Mouse (Mus musculus): ENCODE measurements around the gene Vmn1r85. TPM values are rescaled to one million over a fixed set of nuclear protein-coding genes. Genes with fewer than 3 reads are reported as not detected.

The Vmn1r85 gene
- polyA plus RNA-seq, 1 experiment from 2014 or later: 0.11 TPM

GRCm38 (mm10) chr7:13056913-13057700 is 37.9 kb downstream of the Vmn1r85 start:
- no peak overlapping the region for H3K4me2 ChIP-seq (replicated peaks)
- H3K9me3 ChIP-seq (ENCODE audit: control insufficient read depth, low read length): no peaks in the 10 kb centered on the region
- H3K36me3 ChIP-seq (replicated peaks; ENCODE audit: control insufficient read depth, insufficient read depth): no peaks in the 10 kb centered on the region
- H3K4me3 ChIP-seq (replicated peaks; ENCODE audit: low read length): no peak overlapping the region
- ATAC-seq (ENCODE audit: low FRiP score): no peak
- DNase-seq (ENCODE audit: low spot score): no peak
- peaks cover 5% of the 10 kb centered on the region; the same call in 1 of the 2 replicates for H3K4me1 ChIP-seq (replicated peaks; ENCODE audit: control insufficient read depth, insufficient read depth, low read length)
- no peak overlapping the region for H3K9ac ChIP-seq
- H3K27ac ChIP-seq: no peak overlapping the region
- H3K27me3 ChIP-seq (ENCODE audit: control insufficient read depth, insufficient read depth, low read length): no peaks in the 10 kb centered on the region
- 59% methylated on average over 8 of the region's 8 CpGs for WGBS

DNA sequence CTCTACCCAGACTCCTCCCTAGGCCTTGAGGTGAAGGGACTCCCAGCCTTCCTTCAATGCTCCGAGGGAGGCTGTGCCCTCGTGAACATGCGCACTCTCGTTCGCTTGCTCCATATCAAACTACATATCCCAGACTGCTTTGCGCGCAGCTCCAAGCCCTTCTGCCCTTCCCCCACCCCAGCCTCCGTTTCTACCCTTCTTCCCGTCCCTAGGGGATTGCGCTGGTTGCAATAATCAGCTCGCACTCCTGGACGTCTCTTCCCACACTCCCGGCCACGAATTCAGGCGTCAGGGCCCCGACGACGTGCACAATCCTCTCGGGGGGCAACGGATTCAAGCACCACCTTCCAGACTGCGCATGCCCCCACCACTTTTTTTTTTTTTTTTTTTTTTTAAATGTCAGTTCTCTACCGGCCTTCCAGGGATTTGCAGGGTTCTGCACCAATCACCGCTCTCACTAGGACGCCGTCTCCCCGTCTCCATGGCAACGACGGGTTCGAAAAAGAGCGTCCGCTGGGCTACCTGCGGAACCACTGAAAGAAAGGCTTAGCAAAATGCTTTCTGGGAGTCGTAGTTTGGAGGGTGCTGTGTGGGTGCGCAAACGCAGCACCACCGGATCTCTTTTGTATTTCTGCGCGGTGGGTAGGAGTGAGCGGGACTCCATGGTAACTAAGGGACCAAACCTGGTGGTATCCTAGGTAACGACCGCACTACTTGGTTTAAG is 40.5 kb downstream of the Vmn1r85 start, which contains the start of gene Mzf1:
Gene Mzf1 (minus strand): TSS at position 478 of the 724 bp plus-strand sequence.
- H3K9ac ChIP-seq: peak within 1 kb of the TSS; percentile 65
- H3K27me3 ChIP-seq (ENCODE audit: control insufficient read depth, insufficient read depth, low read length): no peaks in the 10 kb centered on the region
- peaks cover 5% of the 10 kb centered on the region; the same call in 1 of the 2 replicates for H3K4me1 ChIP-seq (replicated peaks; ENCODE audit: control insufficient read depth, insufficient read depth, low read length)
- peak within 1 kb of the TSS; percentile 56 for H3K4me2 ChIP-seq (replicated peaks)
- ATAC-seq (ENCODE audit: low FRiP score) (peak; percentile 97), DNase-seq (ENCODE audit: low spot score) (peak; percentile 99)
- H3K36me3 ChIP-seq (replicated peaks; ENCODE audit: control insufficient read depth, insufficient read depth): no peaks in the 10 kb centered on the region
- under 1% methylated on average over 41 of the region's 41 CpGs for WGBS
- peak within 1 kb of the TSS; percentile 96 for H3K27ac ChIP-seq
- peak within 1 kb of the TSS; percentile 49 for H3K4me3 ChIP-seq (replicated peaks; ENCODE audit: low read length)
- H3K9me3 ChIP-seq (ENCODE audit: control insufficient read depth, low read length): no peaks in the 10 kb centered on the region

DNA sequence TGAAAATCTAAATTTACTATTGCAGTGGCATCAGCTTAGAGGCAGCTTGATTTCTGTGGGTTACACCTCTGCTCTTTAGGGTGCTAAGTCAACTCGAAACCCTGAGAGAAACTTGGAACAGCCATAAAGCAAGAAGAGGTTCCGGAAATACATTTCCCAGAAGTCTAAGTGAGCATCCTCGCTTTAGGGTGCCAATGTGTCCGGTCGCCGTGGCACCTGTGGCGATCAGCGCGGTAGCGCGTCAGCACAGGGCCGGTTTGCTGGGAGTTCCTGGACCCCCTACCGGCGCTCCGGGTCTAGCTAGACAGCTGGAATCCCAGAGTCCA is 41.0 kb downstream of the Vmn1r85 start:
- ATAC-seq (ENCODE audit: low FRiP score) (no peak), DNase-seq (ENCODE audit: low spot score) (no peak)
- H3K4me2 ChIP-seq (replicated peaks): peak overlapping the region; percentile 56
- H3K9ac ChIP-seq: peak overlapping the region; percentile 65
- peaks cover 5% of the 10 kb centered on the region; the same call in 1 of the 2 replicates for H3K4me1 ChIP-seq (replicated peaks; ENCODE audit: control insufficient read depth, insufficient read depth, low read length)
- H3K27me3 ChIP-seq (ENCODE audit: control insufficient read depth, insufficient read depth, low read length): no peaks in the 10 kb centered on the region
- no peaks in the 10 kb centered on the region for H3K9me3 ChIP-seq (ENCODE audit: control insufficient read depth, low read length)
- peak overlapping the region; percentile 49 for H3K4me3 ChIP-seq (replicated peaks; ENCODE audit: low read length)
- WGBS: 2% methylated on average over 15 of the region's 15 CpGs
- no peaks in the 10 kb centered on the region for H3K36me3 ChIP-seq (replicated peaks; ENCODE audit: control insufficient read depth, insufficient read depth)
- peak overlapping the region; percentile 96 for H3K27ac ChIP-seq

DNA sequence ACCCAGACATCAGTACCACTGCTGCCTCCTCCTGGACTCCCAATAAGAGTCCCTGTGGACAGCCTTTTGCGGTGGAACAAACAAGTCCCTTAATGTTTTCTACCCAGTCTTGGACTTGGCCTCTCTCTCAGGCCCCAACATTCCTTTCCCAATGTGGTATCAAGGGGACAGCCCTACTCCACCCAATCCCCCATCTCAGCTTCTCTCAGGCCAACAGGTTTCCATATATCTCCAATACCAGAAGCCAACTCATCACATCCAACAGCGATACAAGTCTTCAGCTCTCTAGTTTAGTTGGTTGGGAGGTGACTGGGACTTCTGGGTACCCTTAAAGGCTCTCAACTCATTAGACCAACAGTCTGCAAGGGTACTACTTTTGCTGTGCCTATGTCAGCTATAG is 41.5 kb downstream of the Vmn1r85 start:
- Histone ChIP-seq H3K4me3 (replicated peaks; ENCODE audit: low read length) (peak overlapping the region; percentile 49), H3K4me1 (replicated peaks; ENCODE audit: control insufficient read depth, insufficient read depth, low read length) (peaks cover 5% of the 10 kb centered on the region; the same call in 1 of the 2 replicates), H3K9me3 (ENCODE audit: control insufficient read depth, low read length) (no peaks in the 10 kb centered on the region), H3K27ac (no peak overlapping the region), H3K36me3 (replicated peaks; ENCODE audit: control insufficient read depth, insufficient read depth) (no peaks in the 10 kb centered on the region), H3K4me2 (replicated peaks) (peak overlapping the region; percentile 56), H3K27me3 (ENCODE audit: control insufficient read depth, insufficient read depth, low read length) (no peaks in the 10 kb centered on the region), H3K9ac (peak overlapping the region; percentile 65; the same call in 1 of the 2 replicates)
- ATAC-seq (ENCODE audit: low FRiP score) (no peak), DNase-seq (ENCODE audit: low spot score) (no peak)
- WGBS: 89% methylated on average over 2 of the region's 2 CpGs

- Histone ChIP-seq H3K9me3 (ENCODE audit: control insufficient read depth, low read length) (no peaks in the 10 kb centered on the region), H3K36me3 (replicated peaks; ENCODE audit: control insufficient read depth, insufficient read depth) (no peaks in the 10 kb centered on the region), H3K27me3 (ENCODE audit: control insufficient read depth, insufficient read depth, low read length) (no peaks in the 10 kb centered on the region), H3K9ac (no peak overlapping the region), H3K4me1 (replicated peaks; ENCODE audit: control insufficient read depth, insufficient read depth, low read length) (peaks cover 5% of the 10 kb centered on the region; the same call in 1 of the 2 replicates), H3K4me3 (replicated peaks; ENCODE audit: low read length) (no peak overlapping the region), H3K27ac (no peak overlapping the region), H3K4me2 (replicated peaks) (no peak overlapping the region)
- 91% methylated on average over 13 of the region's 13 CpGs for WGBS
- ATAC-seq (ENCODE audit: low FRiP score): no peak
- DNase-seq (ENCODE audit: low spot score): no peak
Measured at GRCm38 (mm10) chr7:13053001-13053400, 42.0 kb downstream of the Vmn1r85 start.

DNA sequence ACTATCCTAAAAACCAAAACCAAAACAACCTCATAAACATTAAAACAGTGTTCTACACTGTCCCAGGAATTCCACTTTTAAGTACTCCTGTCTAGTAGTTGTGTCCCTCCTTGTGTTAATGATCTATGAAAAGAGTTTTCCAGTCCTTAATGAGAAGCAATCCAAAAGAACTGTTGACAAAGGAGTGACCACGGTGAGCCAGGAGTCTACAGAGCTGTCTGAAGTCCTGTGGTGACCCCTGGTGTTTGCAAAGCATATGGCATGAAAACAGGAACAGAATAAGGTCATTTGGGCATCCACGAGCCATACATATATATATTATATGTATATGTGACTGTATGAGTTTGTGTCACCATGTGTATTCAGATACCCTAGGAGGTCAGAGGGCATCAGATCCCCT is 48.9 kb downstream of the Vmn1r85 start:
- peak; percentile 74 for DNase-seq (ENCODE audit: low spot score)
- H3K9ac ChIP-seq: no peak overlapping the region
- H3K27ac ChIP-seq: no peak overlapping the region
- H3K9me3 ChIP-seq (ENCODE audit: control insufficient read depth, low read length): no peaks in the 10 kb centered on the region
- H3K27me3 ChIP-seq (ENCODE audit: control insufficient read depth, insufficient read depth, low read length): peaks cover 43% of the 10 kb centered on the region
- no peaks in the 10 kb centered on the region for H3K36me3 ChIP-seq (replicated peaks; ENCODE audit: control insufficient read depth, insufficient read depth)
- peak; percentile 32; the same call in 1 of the 2 replicates for ATAC-seq (ENCODE audit: low FRiP score)
- H3K4me3 ChIP-seq (replicated peaks; ENCODE audit: low read length): no peak overlapping the region
- 6% methylated on average over 2 of the region's 2 CpGs for WGBS
- H3K4me1 ChIP-seq (replicated peaks; ENCODE audit: control insufficient read depth, insufficient read depth, low read length): peaks cover 8% of the 10 kb centered on the region
- no peak overlapping the region for H3K4me2 ChIP-seq (replicated peaks)

- peaks cover 43% of the 10 kb centered on the region for H3K27me3 ChIP-seq (ENCODE audit: control insufficient read depth, insufficient read depth, low read length)
- peak overlapping the region; percentile 84 for H3K9ac ChIP-seq
- peak overlapping the region; percentile 96 for H3K4me2 ChIP-seq (replicated peaks)
- H3K36me3 ChIP-seq (replicated peaks; ENCODE audit: control insufficient read depth, insufficient read depth): no peaks in the 10 kb centered on the region
- no peaks in the 10 kb centered on the region for H3K9me3 ChIP-seq (ENCODE audit: control insufficient read depth, low read length)
- H3K4me3 ChIP-seq (replicated peaks; ENCODE audit: low read length): peak overlapping the region; percentile 46
- H3K4me1 ChIP-seq (replicated peaks; ENCODE audit: control insufficient read depth, insufficient read depth, low read length): peaks cover 9% of the 10 kb centered on the region
- WGBS: 3% methylated on average over 23 of the region's 23 CpGs
- H3K27ac ChIP-seq: peak overlapping the region; percentile 62
- DNase-seq (ENCODE audit: low spot score) (no peak), ATAC-seq (ENCODE audit: low FRiP score) (no peak; the same call in none of the 2 replicates)
Measured at GRCm38 (mm10) chr7:13044254-13044625, 50.7 kb downstream of the Vmn1r85 start.

GRCm38 (mm10) chr7:13043445-13044253 is 51.3 kb downstream of the Vmn1r85 start:
- H3K4me2 ChIP-seq (replicated peaks): peak overlapping the region; percentile 96
- peaks cover 15% of the 10 kb centered on the region for H3K4me1 ChIP-seq (replicated peaks; ENCODE audit: control insufficient read depth, insufficient read depth, low read length)
- peak overlapping the region; percentile 84 for H3K9ac ChIP-seq
- H3K4me3 ChIP-seq (replicated peaks; ENCODE audit: low read length): peak overlapping the region; percentile 46
- H3K36me3 ChIP-seq (replicated peaks; ENCODE audit: control insufficient read depth, insufficient read depth): no peaks in the 10 kb centered on the region
- ATAC-seq (ENCODE audit: low FRiP score): peak; percentile 56
- DNase-seq (ENCODE audit: low spot score): peak; percentile 44
- peaks cover 43% of the 10 kb centered on the region for H3K27me3 ChIP-seq (ENCODE audit: control insufficient read depth, insufficient read depth, low read length)
- H3K27ac ChIP-seq: peak overlapping the region; percentile 62
- 3% methylated on average over 88 of the region's 88 CpGs for WGBS
- H3K9me3 ChIP-seq (ENCODE audit: control insufficient read depth, low read length): no peaks in the 10 kb centered on the region

DNA sequence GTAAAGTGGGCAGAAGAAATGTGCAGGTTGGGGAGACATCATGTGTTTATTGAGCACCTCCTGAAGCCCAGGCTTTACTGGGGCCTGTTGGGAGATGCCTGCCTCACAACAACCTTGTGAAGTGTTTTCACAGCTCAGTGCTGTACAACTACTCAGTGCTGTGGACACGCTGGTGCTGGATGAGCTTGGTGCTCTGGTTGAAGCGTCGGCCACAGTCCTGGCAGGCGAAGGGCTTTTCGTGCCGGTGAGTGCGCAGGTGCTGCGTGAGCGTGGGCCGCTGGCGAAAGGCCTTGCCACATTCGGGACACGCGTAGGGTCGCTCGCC is 51.9 kb downstream of the Vmn1r85 start:
- ATAC-seq (ENCODE audit: low FRiP score) (no peak), DNase-seq (ENCODE audit: low spot score) (no peak)
- Histone ChIP-seq H3K4me1 (replicated peaks; ENCODE audit: control insufficient read depth, insufficient read depth, low read length) (peaks cover 16% of the 10 kb centered on the region), H3K36me3 (replicated peaks; ENCODE audit: control insufficient read depth, insufficient read depth) (no peaks in the 10 kb centered on the region), H3K9me3 (ENCODE audit: control insufficient read depth, low read length) (no peaks in the 10 kb centered on the region), H3K4me3 (replicated peaks; ENCODE audit: low read length) (peak overlapping the region; percentile 46), H3K4me2 (replicated peaks) (peak overlapping the region; percentile 96), H3K27me3 (ENCODE audit: control insufficient read depth, insufficient read depth, low read length) (peaks cover 43% of the 10 kb centered on the region), H3K9ac (peak overlapping the region; percentile 84), H3K27ac (no peak overlapping the region; the same call in 1 of the 2 replicates)
- WGBS: 41% methylated on average over 16 of the region's 16 CpGs
